25 mouse cellular contexts compared by ENCODE assay signal in the genomic region with DNA sequence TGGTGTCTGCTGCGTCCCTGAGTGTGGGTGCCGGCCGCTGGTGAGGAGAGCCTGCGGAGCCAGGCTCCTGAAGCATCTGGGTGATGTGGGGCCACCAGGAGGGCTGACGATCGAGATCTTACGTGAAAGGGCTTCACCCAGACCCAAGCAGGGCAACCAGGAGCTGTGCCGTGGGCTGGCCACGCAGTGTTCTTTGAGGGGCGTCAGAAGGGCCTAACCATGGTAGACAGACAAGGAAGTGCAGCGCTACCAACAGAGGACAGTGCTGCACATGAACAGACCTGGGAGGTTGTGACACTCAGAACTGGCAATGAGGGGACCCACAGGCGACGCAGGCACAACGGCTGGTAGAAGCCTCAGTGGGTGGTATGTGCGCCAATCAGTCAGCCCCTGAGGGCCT.
"Had no signal": no experiment of that assay in that cellular context is flagged by ENCODE, and none has a peak within 500 bp of the region (broad histone marks: within the 10 kb centered on the region; RNA-seq: fewer than 3 reads in every experiment).

No protein-coding gene starts in this region.

- H3K9ac ChIP-seq: hindbrain, embryonic 15.5 days; intestine, embryonic 15.5 days; limb, embryonic 12.5 days; liver, embryonic 13.5 days; liver, embryonic 15.5 days; liver, postnatal 0 days had no signal

- DNase-seq: gastrocnemius, adult 2 months; gastrocnemius, postnatal 10 days; gastrocnemius, postnatal 25 days; heart, adult 2 months; heart, postnatal 10 days; heart, postnatal 4 days; kidney, adult 18-20 months; kidney, adult 8-10 months; kidney, postnatal 10 days; kidney, postnatal 25 days; kidney, postnatal 4 days; liver; liver, embryonic 13.5 days; liver, postnatal 0 days had no signal

- H3K4me1 ChIP-seq: hindbrain, embryonic 15.5 days; intestine, embryonic 15.5 days had no signal

- ATAC-seq: inflammation-experienced regulatory T-cells, adult 6 months; intestine, embryonic 15.5 days; intestine, postnatal 0 days; liver, postnatal 0 days had no signal

- H3K4me3 ChIP-seq: gastrocnemius, adult 2 months; heart, adult 2 months; hindbrain, embryonic 15.5 days; intestine, embryonic 15.5 days; layer of hippocampus, adult 2 months; left cerebral cortex, adult 2 months; limb, embryonic 10.5 days; limb, embryonic 12.5 days; liver, embryonic 13.5 days; liver, embryonic 15.5 days had no signal

- H3K4me2 ChIP-seq: heart, embryonic 11.5 days; hindbrain, embryonic 15.5 days; intestine, embryonic 15.5 days; limb, embryonic 12.5 days; liver, embryonic 11.5 days; liver, embryonic 13.5 days; liver, embryonic 15.5 days had no signal

- H3K27ac ChIP-seq: gastrocnemius, adult 2 months; heart, adult 2 months; hindbrain, embryonic 15.5 days; intestine, embryonic 15.5 days; layer of hippocampus, adult 2 months; left cerebral cortex, adult 2 months; limb, embryonic 10.5 days; limb, embryonic 12.5 days; liver, embryonic 13.5 days; liver, embryonic 15.5 days had no signal

- H3K27me3 ChIP-seq: hindbrain, embryonic 15.5 days; intestine, embryonic 15.5 days; limb, embryonic 12.5 days; liver, embryonic 13.5 days; liver, embryonic 15.5 days had no signal

- H3K9me3 ChIP-seq: hindbrain, embryonic 15.5 days; intestine, embryonic 15.5 days; limb, embryonic 10.5 days; limb, embryonic 12.5 days; liver, embryonic 13.5 days; liver, embryonic 15.5 days had no signal

- H3K36me3 ChIP-seq: intestine, embryonic 15.5 days; liver, embryonic 15.5 days had no signal
